ENCODE assay signal across 8 mouse cellular contexts in the genomic region with DNA sequence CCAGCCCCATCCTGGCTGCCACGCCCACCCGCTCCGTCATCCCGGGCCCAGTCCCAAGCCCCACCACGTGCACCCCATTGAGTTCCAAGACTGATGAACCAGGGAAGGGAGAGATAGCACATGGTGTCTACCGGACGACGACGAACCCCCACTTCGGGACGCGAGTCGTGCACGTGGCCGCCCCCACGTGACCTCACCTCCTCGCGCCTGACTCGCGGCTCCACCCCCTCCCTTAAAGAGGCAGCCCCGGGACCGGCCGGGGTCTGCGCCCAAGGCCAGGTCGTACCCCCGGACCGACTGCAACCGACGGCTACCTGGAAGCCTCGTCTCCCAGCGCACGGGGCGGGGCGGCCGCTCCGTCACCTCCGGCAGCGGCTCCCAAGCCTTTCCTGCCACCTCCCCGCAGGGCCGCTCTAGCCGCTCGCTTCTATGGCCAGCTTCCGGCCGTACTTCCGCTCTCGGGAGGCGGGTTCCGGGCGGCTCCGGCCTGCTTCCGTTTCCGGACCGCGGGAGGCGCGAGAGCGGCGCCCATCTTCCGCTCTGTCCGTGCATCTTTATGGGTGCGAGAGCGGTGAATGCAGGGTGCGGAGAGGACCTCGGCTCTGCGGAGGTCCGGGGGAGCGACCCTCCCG. TPM values are rescaled to one million over a fixed set of nuclear protein-coding genes. Genes with fewer than 3 reads are reported as not detected.
DNase-seq lines count a peak whose midpoint lies in the region; ATAC-seq lines count a peak whose summit lies in the region.

A gene (minus strand): TSS at position 451 of the 632 bp plus-strand sequence.

- no peaks in the 10 kb centered on the region; the same call in 1 of the 2 replicates for H3K9me3 ChIP-seq in hindbrain, embryonic 12.5 days (replicated peaks)

- peaks cover 16% of the 10 kb centered on the region for H3K4me1 ChIP-seq in hindbrain, embryonic 12.5 days

- H3K27me3 ChIP-seq in hindbrain, embryonic 12.5 days: no peaks in the 10 kb centered on the region

- peak within 1 kb of the TSS; percentile 80 for H3K4me3 ChIP-seq in hindbrain, embryonic 12.5 days

- H3K36me3 ChIP-seq in hindbrain, embryonic 12.5 days: peaks cover 21% of the 10 kb centered on the region

- H3K4me2 ChIP-seq in hindbrain, embryonic 12.5 days (replicated peaks): peak within 1 kb of the TSS; percentile 94

- peak; percentile 96 for DNase-seq in Muller cell, postnatal 12 days (ENCODE audit: inconsistent ontology term)
- peak; percentile 95 for DNase-seq in cerebellum, adult 9-11 months
- DNase-seq in frontal cortex, postnatal 10 days (ENCODE audit: low spot score in 2 of 2): peak; percentile 90 to 94
- peak; percentile 95 to 97 for DNase-seq in layer of hippocampus, postnatal 14 days (ENCODE audit: low spot score in 2 of 2)
- peak; percentile 97 for DNase-seq in lung, postnatal 14 days
- DNase-seq in retina, adult 2 months (ENCODE audit: low read depth, low spot score): peak; percentile 92
- peak; percentile 96 to 97 for DNase-seq in thymus, postnatal 36 days

- peak within 1 kb of the TSS; percentile 84 for H3K9ac ChIP-seq in hindbrain, embryonic 12.5 days

- H3K27ac ChIP-seq in hindbrain, embryonic 12.5 days: peak within 1 kb of the TSS; percentile 91

- WGBS in hindbrain, embryonic 12.5 days: under 1% methylated on average over 68 of the region's 68 CpGs

- ATAC-seq in hindbrain, embryonic 12.5 days (ENCODE audit: low FRiP score): peak; percentile 96

RNA-seq across cellular contexts. Expression of the gene that starts here (rescaled TPM):
- polyA plus RNA-seq in hindbrain, embryonic 12.5 days (2016; fragmentation: Nextera tagmentation; extraction: Ambion mirVana): 99.5 and 101 TPM in 2 replicates
- 100 to 1,000 TPM; 125 to 128 TPM for total RNA-seq in layer of hippocampus, postnatal 14 days (2021)

Comparison
In these comparisons a context has a peak if more than half of its experiments do, and no peak if none do; other contexts are left out.
1. Peak in every context shown above with its lines: DNase-seq, ATAC-seq, H3K4me3 ChIP-seq and H3K27ac ChIP-seq.